Mouse (Mus musculus) bone marrow, adult 2 months (tissue): ENCODE measurements around the gene Reep3.

Experiments used
- CTCF ChIP-seq: fragments of 200-500 bp; IDR thresholded peaks from 2 replicates; pipeline ENCODE4 v1.5.1; 2011; ENCODE audit warnings: low read length, control low read depth; ENCODE audit not compliant: control insufficient read depth, insufficient read depth
- POLR2A ChIP-seq: fragments of 200-500 bp; IDR thresholded peaks from 2 replicates; pipeline ENCODE4 v1.6.1; 2011; ENCODE audit warnings: low read depth, mild to moderate bottlenecking, control low read depth, low read length, borderline replicate concordance; ENCODE audit not compliant: control insufficient read depth

DNA sequence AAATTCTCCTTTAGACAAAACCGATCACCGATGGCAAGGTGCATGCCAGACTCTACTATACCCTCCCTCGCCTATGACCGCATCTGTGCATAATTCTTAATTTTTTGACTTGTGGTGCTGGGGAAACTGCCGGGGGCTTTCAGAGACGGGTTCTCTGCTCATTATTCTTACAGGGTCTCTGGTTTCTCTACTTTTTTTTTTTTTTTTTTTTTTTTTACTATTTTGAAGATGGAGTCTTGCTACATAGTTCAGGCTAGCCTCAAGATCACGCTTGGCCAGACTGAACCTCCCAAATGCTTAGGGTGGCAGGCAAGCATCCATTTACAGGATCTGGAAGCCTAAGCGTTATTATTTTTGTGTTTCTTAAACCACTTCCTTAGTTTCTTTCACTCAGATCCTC, 23.2 kb downstream of the Reep3 start:
- TF ChIP-seq CTCF (no peak), POLR2A (no peak)
